Mouse (Mus musculus) C2C12 (cell line): ENCODE measurements around the gene Tmem198.

Source experiments
- CTCF ChIP-seq: IDR thresholded peaks from one replicate; pipeline ENCODE4 v1.5.1; 2011; ENCODE audit not compliant: control insufficient read depth, insufficient read depth, insufficient read length
- FOSL1 ChIP-seq: IDR thresholded peaks from one replicate; pipeline ENCODE4 v1.8.0; 2011; ENCODE audit warnings: mild to moderate bottlenecking, low read length; ENCODE audit not compliant: poor library complexity, insufficient read depth, severe bottlenecking
- MYOD1 ChIP-seq: IDR thresholded peaks from one replicate; pipeline ENCODE4 v1.6.1; 2011; ENCODE audit warnings: low read depth; ENCODE audit not compliant: control insufficient read depth, insufficient read length
- MYOG ChIP-seq: IDR thresholded peaks from one replicate; pipeline ENCODE4 v1.6.1; 2011; ENCODE audit not compliant: control insufficient read depth, insufficient read length; ENCODE audit errors: extremely low read depth

GRCm38 (mm10) chr1:75448937-75449336 lies 30.4 kb upstream of the Tmem198 start:
- TF ChIP-seq CTCF (no peak), MYOG (no peak), MYOD1 (no peak), FOSL1 (no peak)
